Mouse (Mus musculus) right cerebral cortex, postnatal 10 days (tissue): Measurements from ENCODE around the gene Atf7ip.

Experiments used
- DNase-seq, 2 experiments: peaks; one replicate each; pipeline ENCODE4 v3.0.0; 2021; ENCODE audit warnings: low spot score in 2 of 2

The Atf7ip gene

GRCm38 (mm10) chr6:136644171-136644570 is 138.2 kb downstream of the Atf7ip start:
- no peak for DNase-seq

- no peak for DNase-seq
These were observed 139.8 kb downstream of the Atf7ip start for GRCm38 (mm10) chr6:136645754-136646153.

- DNase-seq, result no peak
These were observed 140.2 kb downstream of the Atf7ip start for GRCm38 (mm10) chr6:136646207-136646606.

GRCm38 (mm10) chr6:136647455-136647861 is 141.5 kb downstream of the Atf7ip start:
- no peak for DNase-seq

GRCm38 (mm10) chr6:136650664-136651063 is 144.7 kb downstream of the Atf7ip start:
- DNase-seq, result no peak

GRCm38 (mm10) chr6:136653331-136653730 is 147.4 kb downstream of the Atf7ip start:
- DNase-seq, result no peak

- DNase-seq, result no peak
These were observed 148.5 kb downstream of the Atf7ip start for GRCm38 (mm10) chr6:136654470-136654869.

GRCm38 (mm10) chr6:136655786-136656185 is 149.8 kb downstream of the Atf7ip start:
- DNase-seq, result no peak

- DNase-seq, result no peak
These were observed 152.3 kb downstream of the Atf7ip start for GRCm38 (mm10) chr6:136658303-136658702.

GRCm38 (mm10) chr6:136659226-136659625 is 153.3 kb downstream of the Atf7ip start:
- DNase-seq, result no peak
